Mouse (Mus musculus) spleen, embryonic (tissue): ENCODE measurements around the gene Smyd5.

Source experiments
- CTCF ChIA-PET: fragments of 350-600 bp; sonication (Branson Sonifier 250); formaldehyde crosslinking; loops from one replicate; lab custom pipeline; 2022; lab: Charles Lee

Smyd5 gene

DNA sequence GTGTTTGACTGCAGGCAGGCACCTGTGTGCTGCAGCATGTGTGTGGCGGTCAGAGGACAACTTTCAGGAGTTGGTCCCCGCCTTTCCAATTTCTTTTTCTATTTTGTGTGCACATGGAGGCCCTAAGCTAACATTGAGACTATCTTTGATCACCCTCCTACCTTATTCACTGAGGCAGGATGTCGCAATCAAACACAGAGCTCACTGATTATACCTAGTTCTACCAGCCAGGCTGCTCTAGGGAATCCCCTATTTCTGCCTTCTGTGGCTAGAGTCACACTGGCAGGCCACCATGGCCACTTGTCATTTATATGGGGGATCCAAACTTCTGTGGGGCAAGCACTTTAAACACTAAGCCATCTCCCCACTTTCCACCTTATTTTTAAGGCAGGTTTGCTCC, 57.9 kb downstream of the Smyd5 start:
- CTCF ChIA-PET, result no interaction called here

DNA sequence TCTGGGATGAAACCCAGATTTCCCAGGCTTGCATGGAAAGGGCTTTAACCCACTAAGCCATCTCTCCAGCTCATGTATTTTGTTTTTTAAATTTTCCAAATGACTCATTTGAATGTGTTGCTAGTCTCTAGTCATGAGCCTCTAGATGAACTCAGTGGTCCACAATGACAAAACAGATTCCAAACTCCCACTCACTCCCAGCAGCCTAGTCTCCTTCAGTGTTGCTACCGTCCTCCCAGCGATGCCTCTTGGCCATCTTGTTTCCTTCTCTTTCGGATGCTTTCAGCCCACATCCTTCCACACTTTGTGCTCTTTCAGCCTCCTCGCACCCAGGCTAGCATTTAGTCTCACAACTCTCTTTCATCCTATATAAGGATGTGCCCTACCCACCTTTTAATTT, 58.5 kb downstream of the Smyd5 start:
- CTCF ChIA-PET, result no interaction called here

DNA sequence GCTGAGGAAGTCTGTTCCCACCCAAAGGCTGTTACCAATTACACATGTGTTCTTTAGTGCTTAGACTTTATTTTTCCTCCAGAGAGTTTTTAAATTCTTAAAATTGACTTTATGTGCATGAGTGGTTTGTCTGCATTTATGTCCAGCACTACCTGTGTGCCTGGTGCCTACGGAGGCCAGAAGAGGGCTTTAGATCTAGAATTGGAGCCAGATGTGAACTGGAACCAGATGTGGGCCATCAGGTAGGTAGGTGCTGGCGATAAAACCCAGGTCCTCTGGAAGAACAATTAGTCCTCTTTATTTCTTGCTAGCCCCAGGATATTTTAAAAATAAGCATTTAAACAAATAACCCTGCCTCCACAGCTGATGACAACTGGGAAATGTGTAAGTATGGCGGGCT, 59.8 kb downstream of the Smyd5 start:
- CTCF ChIA-PET, result no interaction called here
